Mouse (Mus musculus): ENCODE measurements around the gene Pqlc3.

- no peak for TF ChIP-seq CTCF (IDR thresholded peaks at IDR 0.05; ENCODE audit: insufficient read depth, low read length)
- TF ChIP-seq POLR2A (IDR thresholded peaks at IDR 0.05; ENCODE audit: borderline replicate concordance, extremely low read depth, low read depth, low read length): no peak
Observed at GRCm38 (mm10) chr12:17036532-17036931, 36.3 kb upstream of the Pqlc3 start.

Data from lung, adult 2 months (tissue).